Mouse (Mus musculus): ENCODE measurements around the gene Arf6.
"Not testable (repeated sequence)": the region's sequence is repeated elsewhere in the genome, so short reads cannot be mapped to it uniquely, and the experiment has no call there.

The Arf6 gene

DNA sequence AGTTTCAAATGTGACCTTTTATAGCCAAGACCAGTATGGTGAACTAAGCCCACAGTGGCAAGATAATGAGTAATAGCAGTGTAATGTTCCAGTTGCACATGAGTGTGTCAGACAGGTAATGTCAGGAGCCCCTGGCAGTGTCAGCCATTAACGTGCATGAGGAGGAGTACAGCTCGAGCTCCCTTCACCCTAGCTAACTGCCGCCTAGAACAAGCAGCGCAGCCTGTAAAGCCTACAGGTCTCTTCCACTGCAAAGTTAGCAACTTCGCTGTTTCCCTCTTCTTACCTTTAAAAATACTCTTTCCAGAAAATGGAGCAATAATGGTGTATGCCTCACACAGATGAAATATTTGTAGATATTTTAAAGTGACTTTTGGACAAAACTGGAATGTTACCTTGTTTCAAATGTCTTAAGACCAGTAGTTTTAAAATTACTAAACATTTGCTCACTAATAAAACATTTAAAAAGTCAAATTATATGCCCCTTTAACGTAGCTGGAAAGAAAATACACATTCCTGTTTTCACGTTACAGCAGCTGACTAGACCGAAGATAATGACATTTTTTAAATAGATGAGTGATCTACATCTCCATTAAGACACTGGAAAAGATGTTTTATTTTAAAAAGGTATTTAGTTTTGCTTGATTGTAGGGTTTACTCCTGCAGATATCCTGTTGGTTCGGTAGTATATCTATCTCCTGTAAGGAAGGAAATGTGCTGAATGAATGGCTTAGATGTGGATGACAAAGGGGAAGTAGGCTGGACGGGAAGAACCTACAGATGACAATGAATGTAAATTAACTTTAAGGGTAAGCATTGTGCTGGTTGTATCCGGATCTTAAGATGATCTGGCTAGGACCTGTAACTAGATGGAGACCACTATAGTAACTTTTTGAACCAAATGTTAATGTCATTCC, 2.2 kb downstream of the Arf6 start:
- DNase-seq, result no peak

DNA sequence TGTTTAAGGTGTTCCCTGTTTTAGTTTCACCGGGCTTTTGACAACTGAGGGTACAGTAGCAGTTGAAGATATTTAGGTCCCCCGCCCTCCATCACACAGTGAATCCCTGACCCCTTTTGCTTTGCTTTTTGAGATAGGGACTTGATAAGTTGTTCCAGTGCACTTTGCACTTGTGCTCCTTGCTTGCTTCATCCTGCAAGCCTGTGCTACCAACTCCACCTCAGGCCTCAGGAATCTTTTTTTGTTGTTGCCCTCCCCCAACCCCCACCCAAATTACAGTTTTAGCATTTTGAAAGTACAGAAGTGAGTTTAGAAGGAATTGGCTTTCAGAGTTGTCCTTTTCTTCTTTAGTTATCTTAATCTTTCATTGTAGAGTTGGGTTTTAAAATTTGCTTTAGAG, 4.2 kb downstream of the Arf6 start:
- DNase-seq, result no peak

DNA sequence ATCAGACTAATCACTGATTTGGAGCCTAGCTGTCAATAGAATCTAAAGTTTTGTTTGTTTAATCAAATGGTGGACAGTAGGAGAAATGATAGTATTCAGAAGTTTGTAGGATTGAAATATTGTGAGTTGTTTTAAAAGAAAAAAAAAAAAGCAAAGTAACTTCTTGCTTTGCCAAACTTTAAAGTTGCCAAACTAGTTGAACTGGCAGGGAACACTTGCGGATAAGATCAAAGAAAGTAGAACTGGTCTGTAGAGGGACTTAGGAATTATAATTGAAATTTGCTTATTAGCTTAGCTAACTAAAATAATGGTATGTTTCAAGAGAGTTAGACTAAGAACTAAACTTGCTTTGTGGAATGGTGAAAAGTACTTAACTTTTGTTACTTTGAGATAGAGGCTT, 5.2 kb downstream of the Arf6 start:
- no peak for DNase-seq

DNA sequence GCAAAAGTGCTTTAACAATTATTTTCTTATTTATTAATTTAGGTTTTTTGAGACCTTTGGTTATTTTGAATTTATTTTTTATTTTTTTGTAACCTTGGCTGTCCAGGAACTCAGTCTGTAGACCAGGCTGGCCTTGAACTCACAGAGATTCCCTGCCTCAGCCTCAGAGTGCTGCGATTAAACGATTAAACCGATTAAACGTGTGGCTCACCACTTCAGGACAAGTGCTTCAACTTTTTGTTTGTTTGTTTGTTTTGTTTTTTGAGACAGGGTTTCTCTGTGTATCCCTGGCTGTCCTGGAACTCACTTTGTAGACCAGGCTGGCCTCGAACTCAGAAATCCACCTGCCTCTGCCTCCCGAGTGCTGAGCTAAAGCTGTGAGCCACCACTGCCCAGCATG, 5.7 kb downstream of the Arf6 start:
- DNase-seq, result not testable (repeated sequence)

DNA sequence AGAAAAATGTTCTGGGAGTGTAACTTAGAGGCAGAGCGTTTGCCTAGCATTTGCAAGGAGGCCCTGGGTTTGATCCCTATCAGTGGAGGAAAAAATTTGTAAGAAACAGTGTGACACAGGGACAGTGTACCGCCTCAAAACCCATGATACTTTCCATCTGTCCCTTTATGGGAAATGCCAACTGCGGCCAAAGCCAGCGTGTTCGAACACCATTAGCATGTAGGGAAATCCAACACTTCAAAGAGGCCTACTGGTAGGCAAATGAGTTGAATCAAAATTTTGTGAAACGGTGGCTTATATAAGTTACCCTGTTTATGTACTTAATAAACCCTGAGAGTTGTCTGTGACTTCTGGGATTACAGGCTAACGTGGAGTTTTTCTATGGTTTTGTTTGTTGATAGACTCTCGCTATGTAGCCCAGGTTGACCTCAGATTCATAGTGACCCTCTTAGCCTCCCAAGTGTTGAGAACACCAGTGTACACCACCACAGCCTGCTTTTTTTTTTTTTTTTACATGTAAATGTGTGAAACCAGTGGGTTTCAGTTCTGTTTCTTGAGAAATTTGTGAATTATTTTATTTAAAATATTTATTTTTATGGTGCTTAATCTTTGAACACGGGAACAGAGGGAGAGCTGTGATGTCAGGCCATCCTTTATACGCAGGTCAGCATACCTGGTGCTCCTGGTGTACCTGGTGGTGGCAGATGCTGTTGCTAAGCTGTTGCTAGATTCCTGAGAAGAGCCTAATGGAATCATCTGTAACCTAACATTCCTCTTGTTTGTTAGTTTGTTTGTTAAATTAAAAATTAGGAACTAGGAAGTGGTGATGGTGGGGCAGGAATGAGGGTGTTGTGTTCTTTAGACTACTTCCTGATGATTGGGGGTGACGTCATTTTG, 6.9 kb downstream of the Arf6 start:
- no peak for DNase-seq

DNA sequence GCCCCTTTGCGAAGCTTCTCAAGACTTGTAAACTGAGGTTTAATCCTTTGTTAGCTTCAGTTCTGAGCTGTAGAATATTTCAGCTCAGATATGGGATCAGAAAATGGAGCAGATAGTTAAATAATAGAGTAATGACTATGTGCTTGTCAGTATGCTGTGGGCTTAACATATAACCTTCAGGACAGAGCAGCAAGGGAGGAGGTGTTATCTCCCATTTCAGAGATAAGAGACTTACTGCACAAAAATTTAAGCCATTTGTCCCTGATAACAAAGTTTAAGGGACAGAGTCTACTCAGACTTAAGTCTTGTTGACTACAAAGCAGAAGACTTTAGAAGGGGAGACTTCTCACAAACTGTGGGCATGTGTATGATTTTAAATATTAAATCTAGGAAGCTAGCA, 10.9 kb downstream of the Arf6 start:
- DNase-seq, result no peak

DNA sequence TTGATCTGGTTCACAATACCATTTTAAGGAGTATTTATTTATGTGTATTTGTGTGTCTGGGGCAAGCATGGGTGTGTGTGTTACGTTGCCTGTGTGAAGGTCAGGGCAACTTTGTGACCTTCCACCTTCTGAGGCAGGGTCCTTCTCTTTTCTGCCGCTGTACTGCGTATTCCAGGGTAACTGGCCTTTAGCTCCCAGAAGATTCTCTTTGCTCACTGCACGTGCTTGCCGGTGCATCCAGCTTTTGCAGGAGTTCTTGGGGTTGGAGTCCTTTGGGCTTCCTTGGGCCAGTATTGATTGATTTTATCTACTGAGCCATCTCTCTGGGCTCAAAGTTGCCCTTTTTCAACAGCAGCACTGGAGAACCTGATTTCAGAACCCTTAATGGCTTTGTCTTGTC, 12.7 kb downstream of the Arf6 start:
- no peak for DNase-seq

DNA sequence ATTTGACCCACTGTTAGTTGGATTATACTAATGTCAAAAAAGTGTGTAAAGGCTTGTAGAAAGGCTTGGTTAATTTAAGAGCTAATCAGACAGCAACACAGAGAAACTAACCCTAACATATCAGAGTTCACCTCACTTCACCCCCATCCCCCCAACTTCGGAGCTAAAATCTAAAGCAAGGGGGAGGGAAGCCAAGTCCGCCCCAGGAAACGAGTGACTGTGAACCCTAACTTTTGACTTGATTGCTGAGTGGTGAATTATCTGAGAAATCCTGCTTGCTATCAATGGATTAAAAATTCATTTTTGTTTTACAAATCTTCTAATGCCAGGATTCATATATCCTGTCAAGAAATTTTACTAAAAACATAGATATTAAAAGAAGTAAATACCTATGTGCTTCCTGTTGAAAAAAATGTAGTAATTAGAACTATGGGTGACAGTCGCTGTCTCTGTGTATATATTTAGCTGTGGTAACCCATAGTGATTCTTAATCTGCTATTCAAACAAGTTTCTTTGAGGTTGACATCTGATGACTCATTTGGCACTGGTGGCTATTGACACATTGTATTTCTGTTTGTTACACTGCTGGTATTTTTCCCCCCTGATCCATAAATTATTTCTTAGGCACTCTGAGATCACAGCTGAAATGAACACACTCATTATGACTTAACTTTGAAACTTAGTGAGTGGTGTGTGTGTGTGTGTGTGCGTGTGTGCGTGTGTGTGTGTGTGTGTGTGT, 13.8 kb downstream of the Arf6 start:
- no peak for DNase-seq

DNA sequence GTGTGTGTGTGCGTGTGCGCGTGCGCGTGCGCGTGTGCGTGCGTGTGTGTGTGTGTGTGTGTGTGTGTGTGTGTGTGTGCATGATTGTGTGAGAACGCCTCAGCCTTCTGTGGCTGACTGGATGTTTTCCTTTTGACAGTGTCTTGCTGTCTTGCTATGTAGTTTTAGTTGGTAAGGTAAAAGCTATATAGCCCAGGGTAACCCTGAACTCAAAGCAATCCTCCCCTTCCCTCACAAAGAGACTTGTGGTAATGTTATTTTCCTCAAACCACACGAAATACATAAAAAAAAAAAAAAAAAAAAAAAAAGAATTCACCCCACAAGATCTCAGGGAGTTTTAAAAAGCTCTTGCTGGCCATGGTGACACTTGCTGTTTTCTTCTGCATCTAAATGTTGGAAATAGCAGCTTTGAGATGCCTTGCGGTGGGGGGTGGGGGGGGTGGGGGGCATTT, 14.4 kb downstream of the Arf6 start:
- not testable (repeated sequence) for DNase-seq

DNA sequence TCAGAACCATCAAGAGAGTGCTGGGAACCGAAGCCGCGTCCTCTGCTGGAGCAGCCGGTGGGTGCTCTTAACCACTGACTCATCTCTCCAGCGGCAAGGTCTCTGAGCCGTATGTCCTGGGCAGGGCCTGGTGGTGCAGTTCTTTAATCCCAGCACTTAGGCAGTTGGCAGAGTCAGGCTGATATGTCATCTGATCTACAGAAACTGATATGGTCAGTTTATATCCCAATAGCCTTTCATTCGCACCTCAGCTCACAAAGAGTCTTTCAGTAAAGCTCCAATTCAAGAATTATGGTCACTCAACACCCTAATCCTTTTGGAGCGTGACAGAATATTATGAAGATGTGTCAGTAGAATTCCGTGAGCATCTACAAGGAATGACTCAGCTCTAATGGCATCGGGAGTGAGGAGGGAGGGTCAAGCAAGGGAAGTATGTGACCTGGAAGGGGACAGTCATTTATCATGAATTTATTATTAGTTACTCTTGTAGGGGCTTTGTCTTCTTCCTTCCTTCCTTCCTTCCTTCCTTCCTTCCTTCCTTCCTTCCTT, 16.4 kb downstream of the Arf6 start:
- no peak for DNase-seq

DNA sequence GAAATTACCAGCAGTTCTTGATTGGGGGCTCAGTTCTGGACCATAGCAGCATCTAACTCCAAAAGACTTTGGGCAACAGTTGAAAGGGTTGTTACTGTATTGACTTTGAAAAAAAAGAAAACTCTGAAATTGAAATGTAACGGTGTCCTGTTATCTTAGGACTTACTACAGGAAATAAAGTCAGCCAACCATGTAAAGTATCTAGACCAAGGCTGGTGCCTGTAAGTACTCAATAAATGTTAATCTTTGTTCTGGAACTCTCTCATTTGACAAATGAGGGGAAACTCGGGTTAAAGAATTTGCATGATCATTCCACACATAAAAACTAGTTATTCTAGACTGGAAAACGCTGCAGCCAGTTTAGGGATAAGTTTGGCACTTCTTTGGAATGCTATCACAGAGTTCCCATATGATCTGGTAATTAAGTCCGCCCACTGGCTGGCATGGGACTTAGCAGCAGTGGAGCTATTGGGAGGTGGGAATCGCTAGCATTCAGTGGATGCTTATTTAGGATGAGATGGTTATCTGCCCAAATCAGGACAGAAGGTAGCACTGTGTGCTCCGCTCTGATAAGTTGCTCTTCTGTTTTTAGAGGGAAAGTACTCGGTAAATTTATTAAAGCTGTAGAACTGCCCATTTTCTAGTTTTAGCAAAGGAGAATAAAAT, 17.5 kb downstream of the Arf6 start:
- DNase-seq, result no peak

DNA sequence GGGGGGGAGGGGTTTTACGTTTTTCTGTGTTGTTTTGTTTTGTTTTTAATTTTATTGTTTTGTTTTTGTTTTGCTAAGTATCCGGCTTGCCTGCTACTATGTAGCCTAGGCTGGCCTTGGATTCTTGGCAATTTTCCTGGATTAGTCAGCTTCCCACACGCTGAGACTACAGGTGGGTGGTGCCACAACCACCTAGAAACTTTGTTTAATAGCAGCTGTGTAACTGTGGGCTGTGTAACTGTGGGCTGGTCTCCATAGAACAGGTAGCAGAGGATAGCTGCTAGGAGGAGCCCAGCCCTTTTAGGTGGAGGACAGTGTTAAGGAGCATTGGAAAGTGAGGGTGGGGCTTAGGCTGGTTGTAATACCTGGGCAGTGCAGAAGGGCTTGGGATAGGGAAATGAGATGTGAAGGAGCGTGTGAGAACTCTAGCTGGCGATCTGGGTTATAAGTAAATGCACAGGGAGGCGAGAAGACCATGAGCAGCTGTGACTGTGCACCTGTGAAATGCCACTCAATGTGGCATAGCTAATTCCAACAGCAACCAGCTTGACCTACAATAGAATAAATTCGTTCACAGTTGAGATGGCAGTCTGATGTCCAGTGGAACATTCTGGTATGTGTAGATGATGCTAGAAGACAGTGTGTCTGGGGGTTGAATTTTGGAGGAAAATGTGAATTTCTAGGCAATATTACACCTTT, 18.2 kb downstream of the Arf6 start:
- no peak for DNase-seq

DNA sequence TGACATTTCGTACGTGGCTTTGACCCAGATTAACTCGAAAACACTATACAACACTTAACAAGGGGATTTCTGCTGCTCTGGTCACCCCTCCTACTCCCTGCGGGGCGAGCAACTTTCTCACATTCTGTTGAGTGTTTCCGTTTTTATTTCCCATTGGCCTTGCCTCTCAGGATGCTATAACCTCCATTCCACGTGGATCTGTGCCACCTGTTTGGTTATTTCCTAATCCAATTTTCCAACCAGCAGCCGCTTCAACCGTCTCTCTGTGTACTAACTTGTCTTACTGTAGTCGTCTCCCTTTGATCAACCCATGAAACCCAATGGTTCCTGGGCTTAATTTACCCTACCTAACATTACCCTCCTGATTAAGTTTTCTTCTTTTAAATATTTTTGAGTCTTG, 21.1 kb downstream of the Arf6 start:
- no peak for DNase-seq

DNA sequence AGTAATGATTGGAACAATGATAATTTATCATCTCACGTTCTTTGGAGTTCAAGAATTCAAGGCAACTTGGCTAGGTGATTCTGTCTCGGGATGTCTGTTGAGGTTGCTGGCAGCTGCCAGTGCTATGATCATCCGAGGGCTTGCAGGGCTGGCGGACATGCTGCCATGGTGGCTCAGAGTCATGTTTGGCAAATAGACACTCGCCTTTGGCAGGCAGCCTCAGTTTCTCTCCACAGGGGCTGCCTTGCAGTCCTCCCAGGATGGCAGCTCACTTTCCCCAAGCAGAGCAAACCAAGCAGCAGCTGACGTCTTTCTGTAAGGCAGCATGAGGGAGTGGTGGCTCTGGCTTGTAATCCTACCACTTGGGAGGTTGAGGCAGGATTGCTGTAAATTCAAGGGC, 22.5 kb downstream of the Arf6 start:
- DNase-seq, result peak; percentile 93

DNA sequence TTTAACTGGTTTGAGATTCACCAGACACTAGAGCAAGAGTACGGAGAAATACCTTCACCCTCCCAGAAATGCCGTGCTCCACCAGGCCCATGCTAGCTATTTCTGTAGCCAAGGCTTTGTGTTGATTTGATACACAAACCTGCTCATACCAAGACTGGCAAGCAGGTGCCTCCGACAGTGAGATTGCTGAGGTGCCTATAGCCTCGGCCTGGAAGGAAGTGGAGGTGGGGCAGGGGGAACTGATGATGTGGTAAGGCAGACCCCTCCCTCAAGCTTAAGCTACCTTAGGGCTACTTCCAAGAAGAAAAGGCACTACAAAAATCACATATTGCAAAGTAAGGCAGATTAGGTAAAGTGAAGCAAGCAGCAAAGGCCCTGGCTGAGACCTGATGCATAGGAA, 28.4 kb downstream of the Arf6 start:
- DNase-seq, result no peak

DNA sequence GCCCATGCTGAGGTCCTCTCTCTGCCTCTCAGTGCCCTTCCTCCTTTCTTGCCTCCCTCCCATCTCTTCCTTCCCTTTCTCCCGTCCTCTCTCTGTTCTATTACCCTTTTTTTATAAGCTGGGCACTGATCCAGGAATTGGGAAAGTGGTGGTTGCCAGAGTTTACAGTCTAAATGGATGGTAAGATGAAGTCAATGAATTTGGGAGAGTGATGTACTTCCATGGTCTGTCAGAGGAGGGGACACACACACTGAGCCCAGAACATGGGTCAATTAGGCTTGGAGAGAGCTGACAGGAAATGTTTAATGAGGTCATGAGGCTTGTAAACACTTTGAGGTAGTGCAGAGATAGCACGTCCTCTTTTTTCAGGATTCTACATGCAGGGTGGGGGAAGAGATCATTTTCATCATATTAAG, 28.9 kb downstream of the Arf6 start:
- no peak for DNase-seq

DNA sequence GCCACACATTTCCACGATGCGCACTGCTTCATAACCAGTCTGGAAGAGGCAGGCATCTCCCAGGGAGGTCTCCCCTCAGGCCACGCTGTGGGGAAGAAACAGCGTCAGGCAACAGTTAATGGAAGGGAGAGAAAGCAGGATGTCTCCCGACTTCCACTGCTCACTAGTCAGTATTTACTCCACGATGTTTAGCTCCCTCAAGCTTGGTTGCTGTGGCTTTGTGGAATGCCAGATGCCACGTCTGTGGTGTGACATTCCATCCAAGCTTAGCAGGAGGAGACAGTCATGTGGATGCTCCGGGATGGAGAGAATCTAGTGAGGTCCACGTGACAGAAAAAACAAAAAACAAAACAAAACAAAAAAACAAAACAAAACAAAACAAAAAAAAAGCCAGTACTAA, 30.1 kb downstream of the Arf6 start:
- DNase-seq, result no peak

DNA sequence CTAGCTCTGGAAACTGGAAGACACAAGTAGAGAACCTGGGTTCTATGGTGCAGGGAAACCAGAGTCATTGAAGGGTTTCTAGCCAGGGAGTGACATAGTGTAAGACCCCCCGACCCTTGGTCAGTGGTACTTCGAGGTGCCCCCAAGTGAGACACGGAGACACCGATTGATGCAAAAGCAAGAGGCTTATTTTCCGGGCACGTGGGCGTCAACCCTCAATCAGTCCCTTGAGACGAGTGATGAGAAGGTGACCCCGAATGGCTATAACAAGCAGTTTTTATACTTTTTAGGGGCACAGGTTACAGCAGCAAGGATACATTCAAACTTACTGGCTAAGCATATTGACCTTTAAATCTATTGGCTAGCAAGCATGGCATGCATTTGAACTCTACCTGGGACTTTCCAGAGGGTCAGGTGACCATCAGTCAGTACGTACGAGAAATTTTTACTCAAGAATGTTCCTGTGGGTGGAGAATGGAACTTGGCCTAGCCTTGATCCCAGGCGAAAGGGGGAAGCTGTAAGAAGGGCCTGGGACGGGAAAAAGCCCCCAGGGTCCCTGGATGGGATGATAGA, 30.7 kb downstream of the Arf6 start:
- no peak for DNase-seq

DNA sequence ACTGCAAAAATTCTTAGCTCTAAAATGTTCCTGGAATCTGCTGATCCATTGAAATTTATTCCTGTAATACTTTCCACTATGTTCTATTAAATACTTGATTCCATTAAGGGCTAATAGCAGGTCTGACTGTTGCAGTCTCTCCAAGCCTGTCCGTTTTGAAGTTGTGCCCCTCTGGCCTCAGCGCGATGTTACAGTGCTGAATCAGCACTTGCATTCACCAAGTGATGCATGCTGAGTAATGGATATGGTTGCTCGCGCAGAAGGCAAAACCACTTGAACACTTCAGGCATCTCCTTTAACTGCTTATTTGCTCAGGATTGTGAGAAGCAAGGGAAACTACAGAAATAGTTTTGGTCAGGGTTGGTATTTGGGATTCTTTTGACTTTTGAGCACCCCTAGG, 38.8 kb downstream of the Arf6 start:
- no peak for DNase-seq

DNA sequence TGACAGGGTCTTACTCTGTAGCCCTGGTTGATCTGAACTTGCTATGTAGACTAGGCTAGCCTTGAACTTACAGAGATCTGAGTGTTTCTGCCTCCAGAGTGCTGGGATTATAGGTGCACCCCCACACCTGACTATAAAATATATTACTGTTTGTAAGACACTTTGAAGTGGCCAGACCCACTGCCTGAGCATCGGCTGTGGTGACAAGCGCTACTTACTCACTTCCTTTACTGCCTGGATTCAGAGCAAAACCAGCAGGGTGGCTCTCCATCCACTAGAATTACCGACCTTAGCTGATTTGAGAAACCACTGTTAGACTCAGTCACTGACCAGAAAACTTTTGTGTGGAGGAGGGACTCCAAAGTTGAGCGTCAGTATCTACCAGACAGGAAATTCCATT, 40.0 kb downstream of the Arf6 start:
- DNase-seq, result no peak

DNA sequence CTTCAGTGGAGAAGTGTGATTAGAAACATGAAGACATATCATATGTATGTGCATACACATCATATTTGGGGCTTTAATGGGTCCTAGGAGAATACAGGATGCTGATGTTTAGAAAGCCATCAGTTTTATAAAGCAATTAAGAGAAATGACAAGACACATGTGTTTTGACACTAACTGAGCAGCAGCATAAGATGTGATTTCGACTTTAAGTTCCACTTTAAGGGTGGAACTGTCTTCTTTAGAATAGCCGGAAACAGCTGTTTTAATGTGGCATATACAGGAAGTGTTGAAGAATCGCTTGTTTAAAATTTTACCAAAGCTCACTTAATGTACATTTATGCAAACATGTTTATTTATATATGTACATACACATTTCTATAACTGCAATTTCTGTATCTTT, 41.4 kb downstream of the Arf6 start:
- DNase-seq, result no peak

Data from cerebellum, postnatal 36 days (tissue).